Mouse (Mus musculus) liver, embryonic 13.5 days (tissue): ENCODE measurements around the gene Pou6f2. TPM values are rescaled to one million over a fixed set of nuclear protein-coding genes. Genes with fewer than 3 reads are reported as not detected.

Source experiments
- ATAC-seq: fragments of 200-750 bp; cut with Nextera tagmentation; 2 replicates; pipeline ENCODE4 v1.8.0; 2017; ENCODE audit warnings: low read depth, mild to moderate bottlenecking, moderate number of reproducible peaks, moderate library complexity
- DNase-seq: peaks from one replicate; pipeline ENCODE4 v3.0.0; 2022
- H3K27ac ChIP-seq: fragments of 300-500 bp; sonication (generic); 2 replicates; pipeline ENCODE4 v1.5.1; 2015; ENCODE audit warnings: moderate library complexity, mild to moderate bottlenecking, inconsistent platforms
- H3K27me3 ChIP-seq: fragments of 300-500 bp; sonication (generic); 2 replicates; pipeline ENCODE4 v1.6.1; 2015; ENCODE audit warnings: mild to moderate bottlenecking, inconsistent platforms
- H3K36me3 ChIP-seq: fragments of 300-500 bp; sonication (generic); 2 replicates; pipeline ENCODE4 v1.6.1; 2015; ENCODE audit warnings: mild to moderate bottlenecking, inconsistent platforms
- H3K4me1 ChIP-seq: fragments of 300-500 bp; sonication (generic); replicated peaks from 2 replicates; pipeline ENCODE4 v1.6.1; 2015; ENCODE audit warnings: inconsistent platforms
- H3K4me2 ChIP-seq: fragments of 300-500 bp; sonication (generic); 2 replicates; pipeline ENCODE4 v1.6.1; 2015; ENCODE audit warnings: inconsistent platforms, mild to moderate bottlenecking, moderate library complexity
- H3K4me3 ChIP-seq: fragments of 300-500 bp; sonication (generic); replicated peaks from 2 replicates; pipeline ENCODE4 v1.5.1; 2015; ENCODE audit warnings: mild to moderate bottlenecking, inconsistent platforms
- H3K9ac ChIP-seq: fragments of 300-500 bp; sonication (generic); 2 replicates; pipeline ENCODE4 v1.6.1; 2015; ENCODE audit warnings: mild to moderate bottlenecking, inconsistent platforms
- H3K9me3 ChIP-seq: fragments of 300-500 bp; sonication (generic); replicated peaks from 2 replicates; pipeline ENCODE4 v1.6.1; 2016; ENCODE audit warnings: inconsistent platforms
- WGBS: fragments of 180-500 bp; shearing (Covaris S2); methylation state at CpG from one replicate; pipeline ENCODE4 v1.1.7; 2015; ENCODE audit not compliant: insufficient replicate concordance; 5-methylcytosine and 5-hydroxymethylcytosine counted together
- polyA plus RNA-seq: library from polyadenylated mRNA; unstranded; fragments of >200 nt; fragmentation: Nextera tagmentation; extraction: Ambion mirVana; gene quantifications from 2 replicates; pipeline ENCODE4 v1.2.1, GENCODE M21; 2015

Gene Pou6f2
- polyA plus RNA-seq = not detected in 2 replicates

- no peak within 1 kb of the TSS for H3K4me2 ChIP-seq
- no peaks in the 10 kb centered on the region for H3K27me3 ChIP-seq
- H3K4me3 ChIP-seq = no peak within 1 kb of the TSS
- WGBS = 58% methylated on average over 6 of the region's 6 CpGs
- H3K4me1 ChIP-seq = no peaks in the 10 kb centered on the region
- no peaks in the 10 kb centered on the region for H3K9me3 ChIP-seq
- no peak within 1 kb of the TSS for H3K27ac ChIP-seq
- no peak within 1 kb of the TSS for H3K9ac ChIP-seq
- DNase-seq (no peak), ATAC-seq (no peak)
- no peaks in the 10 kb centered on the region for H3K36me3 ChIP-seq
These were observed at the start of gene Pou6f2 for GRCm38 (mm10) chr13:18397586-18397985. Gene Pou6f2, minus strand, starts transcription at chr13:18397686.

GRCm38 (mm10) chr13:18439858-18440257 is 42.4 kb upstream of the Pou6f2 start:
- Histone ChIP-seq H3K4me3 (no peak overlapping the region), H3K4me1 (no peaks in the 10 kb centered on the region), H3K36me3 (no peaks in the 10 kb centered on the region), H3K9ac (no peak overlapping the region), H3K27me3 (no peaks in the 10 kb centered on the region), H3K9me3 (no peaks in the 10 kb centered on the region), H3K27ac (no peak overlapping the region), H3K4me2 (no peak overlapping the region)
- DNase-seq (no peak), ATAC-seq (no peak)
- WGBS = 49% methylated on average over 3 of the region's 3 CpGs

- Histone ChIP-seq H3K4me2 (no peak overlapping the region), H3K27me3 (no peaks in the 10 kb centered on the region)
- WGBS = 61% methylated on average over 4 of the region's 4 CpGs
These were observed 9.8 kb downstream of the Pou6f2 start for GRCm38 (mm10) chr13:18387673-18388072.

GRCm38 (mm10) chr13:18363373-18363772 is 34.1 kb downstream of the Pou6f2 start:
- no peak overlapping the region for H3K4me3 ChIP-seq
- no peaks in the 10 kb centered on the region for H3K9me3 ChIP-seq
- H3K36me3 ChIP-seq = no peaks in the 10 kb centered on the region
- DNase-seq (no peak), ATAC-seq (no peak)
- WGBS = 50% methylated on average over 2 of the region's 2 CpGs
- no peaks in the 10 kb centered on the region for H3K4me1 ChIP-seq
- no peak overlapping the region for H3K9ac ChIP-seq
- H3K4me2 ChIP-seq = no peak overlapping the region
- H3K27ac ChIP-seq = no peak overlapping the region
- H3K27me3 ChIP-seq = no peaks in the 10 kb centered on the region

More at GRCm38 (mm10) chr13:18387673-18388072, 9.8 kb downstream of the Pou6f2 start:
- Histone ChIP-seq H3K27ac (no peak overlapping the region), H3K4me3 (no peak overlapping the region), H3K4me1 (no peaks in the 10 kb centered on the region), H3K9ac (no peak overlapping the region), H3K9me3 (no peaks in the 10 kb centered on the region), H3K36me3 (no peaks in the 10 kb centered on the region)
- ATAC-seq (no peak), DNase-seq (no peak)

GRCm38 (mm10) chr13:18344580-18345333 is 52.7 kb downstream of the Pou6f2 start:
- peak; percentile 94 for ATAC-seq
- DNase-seq = no peak
- Histone ChIP-seq H3K9ac (no peak overlapping the region), H3K4me2 (no peak overlapping the region), H3K27me3 (no peaks in the 10 kb centered on the region), H3K27ac (no peak overlapping the region), H3K4me1 (0 out of 2 replicates have a peak, but pooled peaks cover 5% of the 10 kb centered on the region), H3K4me3 (no peak overlapping the region), H3K9me3 (no peaks in the 10 kb centered on the region), H3K36me3 (no peaks in the 10 kb centered on the region)
- 24% methylated on average over 4 of the region's 4 CpGs for WGBS

- Histone ChIP-seq H3K36me3 (no peaks in the 10 kb centered on the region), H3K9me3 (no peaks in the 10 kb centered on the region), H3K4me1 (no peaks in the 10 kb centered on the region), H3K9ac (no peak overlapping the region), H3K4me3 (no peak overlapping the region), H3K4me2 (no peak overlapping the region), H3K27me3 (no peaks in the 10 kb centered on the region), H3K27ac (no peak overlapping the region)
- ATAC-seq (no peak), DNase-seq (no peak)
- 73% methylated on average over 10 of the region's 10 CpGs for WGBS
These were observed 58.5 kb downstream of the Pou6f2 start for GRCm38 (mm10) chr13:18338910-18339501.

- ATAC-seq (no peak), DNase-seq (no peak)
- Histone ChIP-seq H3K36me3 (no peaks in the 10 kb centered on the region), H3K27ac (no peak overlapping the region), H3K9me3 (no peaks in the 10 kb centered on the region), H3K27me3 (no peaks in the 10 kb centered on the region), H3K4me2 (no peak overlapping the region), H3K9ac (no peak overlapping the region), H3K4me3 (no peak overlapping the region), H3K4me1 (no peaks in the 10 kb centered on the region)
- WGBS = 49% methylated on average over 2 of the region's 2 CpGs
These were observed 59.5 kb downstream of the Pou6f2 start for GRCm38 (mm10) chr13:18338022-18338421.

- 70% methylated on average over 4 of the region's 4 CpGs for WGBS
- no peaks in the 10 kb centered on the region for H3K27me3 ChIP-seq
- no peak overlapping the region for H3K4me3 ChIP-seq
- ATAC-seq (no peak), DNase-seq (no peak)
- no peak overlapping the region for H3K4me2 ChIP-seq
- no peaks in the 10 kb centered on the region for H3K4me1 ChIP-seq
- no peak overlapping the region for H3K27ac ChIP-seq
- no peak overlapping the region for H3K9ac ChIP-seq
- no peaks in the 10 kb centered on the region for H3K36me3 ChIP-seq
- H3K9me3 ChIP-seq = no peaks in the 10 kb centered on the region
These were observed 63.5 kb downstream of the Pou6f2 start for GRCm38 (mm10) chr13:18334035-18334434.

GRCm38 (mm10) chr13:18332596-18332995 is 64.9 kb downstream of the Pou6f2 start:
- H3K4me1 ChIP-seq = no peaks in the 10 kb centered on the region
- H3K27ac ChIP-seq = no peak overlapping the region
- H3K9ac ChIP-seq = no peak overlapping the region
- H3K4me3 ChIP-seq = no peak overlapping the region
- H3K4me2 ChIP-seq = no peak overlapping the region
- 38% methylated on average over 1 of the region's 1 CpGs for WGBS
- DNase-seq (no peak), ATAC-seq (no peak)
- H3K36me3 ChIP-seq = no peaks in the 10 kb centered on the region
- no peaks in the 10 kb centered on the region for H3K9me3 ChIP-seq
- H3K27me3 ChIP-seq = no peaks in the 10 kb centered on the region

GRCm38 (mm10) chr13:18323980-18324678 is 73.4 kb downstream of the Pou6f2 start:
- no peaks in the 10 kb centered on the region for H3K9me3 ChIP-seq
- no peak overlapping the region for H3K4me3 ChIP-seq
- ATAC-seq = no peak
- H3K4me1 ChIP-seq = no peaks in the 10 kb centered on the region
- no peaks in the 10 kb centered on the region for H3K27me3 ChIP-seq
- H3K9ac ChIP-seq = no peak overlapping the region
- no peak for DNase-seq
- no peak overlapping the region for H3K4me2 ChIP-seq
- H3K27ac ChIP-seq = no peak overlapping the region
- no peaks in the 10 kb centered on the region for H3K36me3 ChIP-seq
- 56% methylated on average over 6 of the region's 6 CpGs for WGBS

GRCm38 (mm10) chr13:18323407-18323806 is 74.1 kb downstream of the Pou6f2 start:
- Histone ChIP-seq H3K4me3 (no peak overlapping the region), H3K36me3 (no peaks in the 10 kb centered on the region), H3K9ac (no peak overlapping the region), H3K9me3 (no peaks in the 10 kb centered on the region), H3K4me2 (no peak overlapping the region), H3K27me3 (no peaks in the 10 kb centered on the region), H3K4me1 (no peaks in the 10 kb centered on the region), H3K27ac (no peak overlapping the region)
- no peak for ATAC-seq
- DNase-seq = no peak
- 67% methylated on average over 8 of the region's 8 CpGs for WGBS
